Mouse (Mus musculus) neural tube, embryonic 11.5 days (tissue): Measurements from ENCODE around the gene Gpr157. TPM values are rescaled to one million over a fixed set of nuclear protein-coding genes. Genes with fewer than 3 reads are reported as not detected.

Experiments
- ATAC-seq: fragments of 200-750 bp; cut with Nextera tagmentation; 2 replicates; pipeline ENCODE4 v1.8.0; 2017; ENCODE audit warnings: moderate number of reproducible peaks, mild to moderate bottlenecking, moderate TSS enrichment, moderate library complexity; ENCODE audit not compliant: insufficient read depth, low FRiP score, low TSS enrichment
- DNase-seq: peaks from one replicate; pipeline ENCODE4 v3.0.0-alpha.2; 2015; ENCODE audit warnings: low spot score
- H3K27ac ChIP-seq: fragments of 300-500 bp; sonication (generic); 2 replicates; pipeline ENCODE4 v1.5.1; 2014; ENCODE audit warnings: low read depth, mild to moderate bottlenecking, low read length
- H3K27me3 ChIP-seq: fragments of 300-500 bp; sonication (generic); 2 replicates; pipeline ENCODE4 v1.6.1; 2014; ENCODE audit warnings: mild to moderate bottlenecking, low read length, mixed read lengths; ENCODE audit not compliant: control insufficient read depth, insufficient read depth
- H3K36me3 ChIP-seq: fragments of 300-500 bp; sonication (generic); 2 replicates; pipeline ENCODE4 v1.6.1; 2014; ENCODE audit warnings: mild to moderate bottlenecking, low read length, moderate library complexity, mixed read lengths; ENCODE audit not compliant: control insufficient read depth, insufficient read depth
- H3K4me1 ChIP-seq: fragments of 300-500 bp; sonication (generic); 2 replicates; pipeline ENCODE4 v1.6.1; 2014; ENCODE audit warnings: low read length, mixed read lengths; ENCODE audit not compliant: control insufficient read depth, insufficient read depth
- H3K4me2 ChIP-seq: fragments of 300-500 bp; sonication (generic); 2 replicates; pipeline ENCODE4 v1.6.1; 2014; ENCODE audit warnings: low read depth, mild to moderate bottlenecking, moderate library complexity
- H3K4me3 ChIP-seq: fragments of 300-500 bp; sonication (generic); 2 replicates; pipeline ENCODE4 v1.5.1; 2014; ENCODE audit warnings: low read depth, low read length
- H3K9ac ChIP-seq: fragments of 300-500 bp; sonication (generic); 2 replicates; pipeline ENCODE4 v1.6.1; 2014; ENCODE audit warnings: mild to moderate bottlenecking, low read length
- H3K9me3 ChIP-seq: fragments of 300-500 bp; sonication (generic); 2 replicates; pipeline ENCODE4 v1.6.1; 2016; ENCODE audit warnings: low read length; ENCODE audit not compliant: control insufficient read depth
- WGBS: fragments of 180-500 bp; shearing (Covaris S2); extraction: QIAGEN DNeasy Blood & Tissue Kit; methylation state at CpG from one replicate; pipeline ENCODE4 v1.1.7; 2014; 5-methylcytosine and 5-hydroxymethylcytosine counted together
- polyA plus RNA-seq: library from polyadenylated mRNA; unstranded; fragments of >200 nt; fragmentation: Nextera tagmentation; extraction: Ambion mirVana; gene quantifications from 2 replicates; pipeline ENCODE4 v1.2.1, GENCODE M21; 2014

Gene Gpr157
- polyA plus RNA-seq, 1 experiment from 2014 or later: 0.28 TPM

DNA sequence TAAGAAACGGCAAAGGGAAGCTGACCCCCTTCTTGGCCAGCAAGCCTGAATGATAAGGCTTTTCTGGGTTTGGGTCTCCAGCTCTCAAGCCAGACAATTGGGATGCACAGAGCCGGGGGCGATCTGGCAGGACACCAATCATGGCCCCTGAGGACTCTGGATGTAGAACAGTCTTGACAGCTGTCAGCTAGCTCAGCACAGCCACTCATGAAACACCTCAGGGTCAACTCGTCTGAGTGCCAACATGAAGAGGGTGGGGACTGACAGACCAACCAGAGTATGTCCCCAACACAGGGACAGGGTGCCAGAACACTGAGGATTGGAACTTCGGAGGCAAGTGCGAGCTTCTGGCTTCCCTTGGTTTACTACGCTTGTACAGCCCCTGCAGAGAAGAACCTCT, 7.9 kb upstream of the Gpr157 start:
- H3K4me2 ChIP-seq: no peak overlapping the region
- no peak overlapping the region for H3K9ac ChIP-seq
- no peak for ATAC-seq
- H3K36me3 ChIP-seq: no peaks in the 10 kb centered on the region
- no peaks in the 10 kb centered on the region for H3K4me1 ChIP-seq
- DNase-seq: no peak
- H3K27ac ChIP-seq: no peak overlapping the region
- no peaks in the 10 kb centered on the region for H3K9me3 ChIP-seq
- 81% methylated on average over 7 of the region's 7 CpGs for WGBS
- no peaks in the 10 kb centered on the region for H3K27me3 ChIP-seq
- H3K4me3 ChIP-seq: no peak overlapping the region

DNA sequence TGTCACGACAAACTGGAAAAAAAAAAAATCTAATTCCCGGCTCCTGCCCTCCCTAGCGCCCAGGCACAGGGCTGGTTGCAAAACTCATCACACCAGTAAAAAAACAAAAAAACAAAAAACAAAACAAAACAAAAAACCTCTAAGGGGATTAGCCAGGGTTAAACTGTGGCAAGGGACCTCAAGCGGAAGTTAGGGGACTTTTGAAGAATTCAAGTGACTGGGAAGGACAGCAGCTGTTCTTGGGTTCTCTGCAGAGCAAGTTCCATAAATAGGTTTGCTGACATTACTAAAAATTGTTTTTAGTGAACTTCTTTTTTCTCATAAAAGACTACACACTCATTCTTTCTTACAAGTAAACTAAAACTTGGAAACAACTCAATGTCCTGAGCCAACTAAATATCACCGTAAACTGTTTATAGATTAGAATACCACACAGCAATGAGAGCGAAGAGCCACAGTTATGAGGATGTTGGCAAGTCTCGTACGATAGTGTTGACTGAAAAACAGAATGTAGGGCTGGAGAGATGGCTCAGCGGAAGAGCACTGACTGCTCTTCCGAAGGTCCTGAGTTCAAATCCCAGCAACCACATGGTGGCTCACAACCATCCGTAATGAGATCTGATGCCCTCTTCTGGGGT, 6.7 kb upstream of the Gpr157 start:
- Histone ChIP-seq H3K27me3 (no peaks in the 10 kb centered on the region), H3K27ac (no peak overlapping the region), H3K36me3 (no peaks in the 10 kb centered on the region), H3K9me3 (no peaks in the 10 kb centered on the region), H3K4me3 (no peak overlapping the region), H3K4me1 (no peaks in the 10 kb centered on the region), H3K9ac (no peak overlapping the region), H3K4me2 (no peak overlapping the region)
- no peak for DNase-seq
- 91% methylated on average over 11 of the region's 11 CpGs for WGBS
- ATAC-seq: no peak

DNA sequence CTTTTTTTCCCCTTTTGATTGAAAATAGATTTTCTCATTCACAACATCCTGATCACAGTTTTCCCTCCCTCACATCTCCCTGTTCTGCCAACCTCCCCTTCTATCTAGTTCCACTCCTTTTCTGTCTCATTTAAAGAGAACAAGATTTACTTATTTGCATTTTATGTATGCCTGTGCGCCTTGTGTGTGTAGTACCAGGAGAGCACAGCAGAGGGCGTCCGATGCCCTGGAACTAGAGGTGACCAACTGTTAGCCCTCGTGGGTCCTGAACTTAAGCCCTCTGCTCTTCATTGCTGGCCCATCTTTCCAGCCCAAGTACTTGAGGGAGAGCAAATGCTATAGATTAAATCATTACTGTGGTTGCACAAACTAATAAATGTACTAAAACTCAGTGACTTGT, 1.8 kb upstream of the Gpr157 start:
- H3K27me3 ChIP-seq: no peaks in the 10 kb centered on the region
- 84% methylated on average over 4 of the region's 4 CpGs for WGBS
- no peak overlapping the region for H3K9ac ChIP-seq
- no peaks in the 10 kb centered on the region for H3K9me3 ChIP-seq
- H3K36me3 ChIP-seq: no peaks in the 10 kb centered on the region
- H3K4me1 ChIP-seq: peaks cover 8% of the 10 kb centered on the region
- no peak for DNase-seq
- H3K4me3 ChIP-seq: no peak overlapping the region
- H3K27ac ChIP-seq: no peak overlapping the region
- ATAC-seq: no peak
- no peak overlapping the region for H3K4me2 ChIP-seq

DNA sequence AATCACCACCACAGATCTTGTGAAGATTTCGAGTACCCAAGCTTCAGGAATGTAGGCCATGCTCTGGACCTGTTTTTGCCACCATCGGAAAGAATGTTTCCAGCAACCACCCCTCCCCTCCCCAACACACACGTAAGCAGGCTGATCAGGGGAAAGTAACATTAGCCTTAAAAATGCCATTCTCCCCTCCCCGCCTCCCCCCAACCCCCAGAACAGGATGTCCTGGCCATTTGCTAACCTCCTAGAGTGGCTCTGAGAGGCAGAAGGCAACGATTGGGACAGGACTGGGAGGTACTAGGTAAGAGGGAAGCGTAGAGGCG, 364 bp upstream of the Gpr157 start:
- ATAC-seq (no peak), DNase-seq (no peak)
- no peaks in the 10 kb centered on the region for H3K36me3 ChIP-seq
- H3K27ac ChIP-seq: no peak overlapping the region
- no peak overlapping the region for H3K9ac ChIP-seq
- H3K27me3 ChIP-seq: no peaks in the 10 kb centered on the region
- H3K4me2 ChIP-seq: peak overlapping the region; percentile 99
- no peaks in the 10 kb centered on the region for H3K9me3 ChIP-seq
- H3K4me3 ChIP-seq: peak overlapping the region; percentile 57
- WGBS: 2% methylated on average over 7 of the region's 7 CpGs
- peaks cover 8% of the 10 kb centered on the region for H3K4me1 ChIP-seq

DNA sequence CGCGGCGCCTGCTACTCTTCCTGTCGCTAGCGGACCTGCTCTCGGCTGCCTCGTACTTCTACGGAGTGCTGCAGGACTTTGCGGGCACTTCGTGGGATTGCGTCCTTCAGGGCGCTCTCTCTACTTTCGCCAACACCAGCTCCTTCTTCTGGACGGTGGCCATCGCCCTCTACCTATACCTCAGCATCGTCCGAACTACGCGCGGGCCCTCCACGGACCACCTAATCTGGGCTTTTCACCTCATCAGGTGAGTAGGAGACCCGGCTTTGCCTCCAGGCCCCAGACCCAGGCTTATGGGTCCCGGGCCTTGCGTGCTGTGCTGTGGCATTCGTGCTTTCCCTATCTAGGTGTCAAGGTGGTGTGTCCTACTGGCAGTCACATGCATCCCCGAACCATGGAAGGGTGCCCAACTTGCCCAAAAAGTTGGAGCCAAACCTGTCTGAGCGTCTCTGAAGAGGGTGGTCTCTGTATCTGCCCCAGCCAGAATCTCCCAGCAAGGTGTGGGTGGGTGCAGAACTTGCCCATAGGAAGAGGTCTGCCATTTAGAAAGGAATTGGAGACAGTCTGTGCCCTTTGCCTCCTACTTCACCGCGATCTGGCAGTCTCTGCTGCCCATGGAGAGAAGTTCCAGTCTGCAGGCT, 845 bp downstream of the Gpr157 start:
- no peak overlapping the region for H3K27ac ChIP-seq
- peak overlapping the region; percentile 57 for H3K4me3 ChIP-seq
- no peaks in the 10 kb centered on the region for H3K36me3 ChIP-seq
- H3K9ac ChIP-seq: peak overlapping the region; percentile 57
- ATAC-seq: no peak
- H3K4me1 ChIP-seq: peaks cover 8% of the 10 kb centered on the region
- no peaks in the 10 kb centered on the region for H3K9me3 ChIP-seq
- DNase-seq: no peak
- H3K27me3 ChIP-seq: no peaks in the 10 kb centered on the region
- WGBS: 15% methylated on average over 29 of the region's 29 CpGs
- peak overlapping the region; percentile 99 for H3K4me2 ChIP-seq

DNA sequence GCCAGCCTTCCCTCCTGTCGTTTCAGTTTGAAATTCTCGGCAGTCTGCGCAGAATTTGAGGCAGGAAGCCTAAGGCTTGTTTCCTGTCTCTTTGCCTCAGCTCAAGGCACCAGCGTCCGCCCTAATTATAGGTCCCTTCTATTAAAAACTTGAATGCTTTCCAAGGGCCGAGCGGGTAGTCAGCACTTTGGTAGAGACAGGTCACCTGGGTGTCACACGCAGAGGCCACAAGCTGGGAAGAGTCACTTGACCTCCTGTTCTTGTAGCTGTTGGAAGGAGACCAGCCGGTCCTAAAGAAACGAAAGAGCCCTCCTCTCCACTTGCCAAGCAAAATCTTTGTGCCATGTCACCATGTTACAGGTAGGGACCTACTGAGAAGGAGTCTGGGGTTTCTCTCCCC, 2.0 kb downstream of the Gpr157 start:
- no peaks in the 10 kb centered on the region for H3K9me3 ChIP-seq
- H3K27ac ChIP-seq: no peak overlapping the region
- no peak overlapping the region for H3K4me3 ChIP-seq
- 81% methylated on average over 10 of the region's 10 CpGs for WGBS
- no peak overlapping the region for H3K9ac ChIP-seq
- ATAC-seq: no peak
- DNase-seq: no peak
- no peaks in the 10 kb centered on the region for H3K36me3 ChIP-seq
- no peak overlapping the region for H3K4me2 ChIP-seq
- H3K4me1 ChIP-seq: peaks cover 12% of the 10 kb centered on the region
- no peaks in the 10 kb centered on the region for H3K27me3 ChIP-seq

DNA sequence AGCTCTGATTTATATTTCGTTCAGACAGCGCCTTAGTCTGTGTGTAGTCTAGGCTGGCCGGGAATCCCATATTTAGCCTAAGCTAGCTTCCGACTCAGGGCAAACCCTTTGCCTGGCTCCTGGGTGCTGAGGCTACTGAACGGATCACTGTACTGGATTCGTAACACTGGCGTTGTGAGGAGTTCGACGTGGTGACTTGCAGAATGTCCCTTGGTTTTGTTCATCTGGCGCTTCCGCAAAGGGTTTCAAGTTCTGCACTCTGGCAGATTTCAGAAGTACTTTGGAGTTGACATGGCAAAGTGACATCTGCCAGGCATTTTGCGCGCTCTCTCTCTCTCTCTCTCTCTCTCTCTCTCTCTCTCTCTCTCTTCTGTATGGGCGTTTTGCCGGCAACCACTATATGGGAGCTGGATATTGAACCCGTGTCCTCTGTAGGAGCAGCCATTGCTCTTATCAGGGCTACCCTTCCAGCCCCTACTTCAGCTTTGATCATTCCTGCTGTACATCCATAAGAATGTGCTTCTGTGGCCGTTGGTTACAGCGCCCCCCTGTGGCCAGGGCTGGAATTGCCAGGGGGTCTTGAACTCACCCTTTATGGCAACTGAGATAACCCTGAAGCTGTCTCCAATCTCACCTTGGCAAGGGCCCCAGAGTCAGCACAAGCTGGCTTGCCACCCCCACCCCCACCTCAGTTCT, 4.9 kb downstream of the Gpr157 start:
- no peak overlapping the region for H3K4me3 ChIP-seq
- 83% methylated on average over 18 of the region's 18 CpGs for WGBS
- no peak overlapping the region for H3K9ac ChIP-seq
- ATAC-seq: no peak
- H3K4me1 ChIP-seq: peaks cover 20% of the 10 kb centered on the region
- H3K36me3 ChIP-seq: no peaks in the 10 kb centered on the region
- no peaks in the 10 kb centered on the region for H3K9me3 ChIP-seq
- no peaks in the 10 kb centered on the region for H3K27me3 ChIP-seq
- DNase-seq: peak; percentile 46
- H3K4me2 ChIP-seq: no peak overlapping the region
- H3K27ac ChIP-seq: no peak overlapping the region

DNA sequence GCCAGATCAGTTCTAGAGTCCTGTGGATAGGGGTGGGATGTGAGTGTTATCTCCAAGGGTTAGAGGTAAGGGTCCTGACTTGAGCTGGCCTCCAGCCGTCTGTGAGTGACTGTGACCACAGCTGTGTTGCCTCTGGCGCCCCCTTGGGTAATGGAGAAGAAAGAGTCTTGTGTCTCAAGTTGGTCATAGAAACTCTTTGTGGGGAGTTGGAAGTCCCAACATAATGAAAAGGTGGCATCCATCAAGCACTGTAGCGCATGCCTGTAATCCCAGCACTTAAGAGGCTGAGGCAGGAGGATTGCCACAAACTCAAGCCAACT, 5.4 kb downstream of the Gpr157 start:
- Histone ChIP-seq H3K9me3 (no peaks in the 10 kb centered on the region), H3K9ac (no peak overlapping the region), H3K4me1 (peaks cover 20% of the 10 kb centered on the region), H3K36me3 (no peaks in the 10 kb centered on the region), H3K27ac (no peak overlapping the region), H3K27me3 (no peaks in the 10 kb centered on the region), H3K4me3 (no peak overlapping the region), H3K4me2 (no peak overlapping the region)
- ATAC-seq: no peak
- DNase-seq: no peak
- 67% methylated on average over 3 of the region's 3 CpGs for WGBS
